Mouse (Mus musculus): ENCODE results near the gene Clk3. TPM values are rescaled to one million over a fixed set of nuclear protein-coding genes. Genes with fewer than 3 reads are reported as not detected.

The Clk3 gene
- polyA plus RNA-seq, 1 experiment from 2014 or later, result 67.5 TPM

DNA sequence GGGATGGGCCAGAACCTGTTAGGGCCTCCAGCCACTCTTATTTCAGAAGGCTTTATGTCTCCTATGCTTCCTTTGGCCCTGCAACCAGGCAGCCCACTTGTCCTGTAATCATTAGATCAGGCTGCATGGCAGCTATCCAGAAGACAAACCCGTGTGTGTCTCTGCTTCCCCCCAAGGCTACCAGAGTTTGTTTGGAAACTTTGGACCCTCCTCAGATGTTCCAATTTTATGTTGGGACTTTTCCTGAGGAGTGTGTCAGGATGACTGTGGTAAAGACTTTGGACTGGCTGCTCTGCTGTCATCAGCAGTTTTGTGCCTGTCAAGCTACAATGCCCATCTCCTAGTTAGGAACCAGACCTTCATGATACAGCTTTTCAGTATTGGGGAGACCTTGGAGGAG is 16.8 kb downstream of the Clk3 start:
- no peaks in the 10 kb centered on the region for H3K4me1 ChIP-seq (ENCODE audit: control insufficient read depth, insufficient read depth, low read length)
- H3K27ac ChIP-seq (ENCODE audit: low read length), result no peak overlapping the region
- H3K9me3 ChIP-seq (replicated peaks; ENCODE audit: control insufficient read depth, low read length), result no peaks in the 10 kb centered on the region
- H3K4me2 ChIP-seq (ENCODE audit: low read depth, low read length), result no peak overlapping the region
- H3K4me3 ChIP-seq (ENCODE audit: low read length), result no peak overlapping the region
- ATAC-seq (replicated peaks; ENCODE audit: extremely low read depth, insufficient read depth, low FRiP score), result no peak
- peaks cover 51% of the 10 kb centered on the region for H3K36me3 ChIP-seq (ENCODE audit: control insufficient read depth, insufficient read depth)
- WGBS, result 36% methylated on average over 1 of the region's 1 CpGs
- H3K9ac ChIP-seq (ENCODE audit: low read length), result no peak overlapping the region
- H3K27me3 ChIP-seq (ENCODE audit: control insufficient read depth, insufficient read depth, low read length), result no peaks in the 10 kb centered on the region

DNA sequence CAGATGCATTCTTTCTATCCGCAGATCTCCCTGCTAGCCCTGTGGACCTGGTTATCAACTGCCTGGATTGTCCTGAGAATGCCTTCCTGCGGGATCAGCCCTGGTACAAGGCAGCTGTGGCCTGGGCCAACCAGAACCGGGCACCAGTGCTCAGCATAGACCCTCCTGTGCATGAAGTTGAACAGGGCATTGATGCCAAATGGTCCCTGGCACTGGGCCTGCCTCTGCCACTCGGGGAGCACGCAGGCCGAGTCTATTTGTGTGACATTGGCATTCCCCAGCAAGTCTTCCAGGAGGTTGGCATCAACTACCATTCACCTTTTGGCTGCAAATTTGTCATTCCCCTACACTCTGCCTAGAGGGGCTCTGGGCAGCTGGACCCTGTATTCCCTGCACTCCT is 17.5 kb downstream of the Clk3 start:
- Histone ChIP-seq H3K27ac (ENCODE audit: low read length) (no peak overlapping the region), H3K4me1 (ENCODE audit: control insufficient read depth, insufficient read depth, low read length) (no peaks in the 10 kb centered on the region), H3K9me3 (replicated peaks; ENCODE audit: control insufficient read depth, low read length) (no peaks in the 10 kb centered on the region), H3K27me3 (ENCODE audit: control insufficient read depth, insufficient read depth, low read length) (no peaks in the 10 kb centered on the region), H3K9ac (ENCODE audit: low read length) (no peak overlapping the region), H3K4me2 (ENCODE audit: low read depth, low read length) (no peak overlapping the region), H3K36me3 (ENCODE audit: control insufficient read depth, insufficient read depth) (peaks cover 44% of the 10 kb centered on the region), H3K4me3 (ENCODE audit: low read length) (no peak overlapping the region)
- WGBS, result 70% methylated on average over 6 of the region's 6 CpGs
- ATAC-seq (replicated peaks; ENCODE audit: extremely low read depth, insufficient read depth, low FRiP score), result no peak

DNA sequence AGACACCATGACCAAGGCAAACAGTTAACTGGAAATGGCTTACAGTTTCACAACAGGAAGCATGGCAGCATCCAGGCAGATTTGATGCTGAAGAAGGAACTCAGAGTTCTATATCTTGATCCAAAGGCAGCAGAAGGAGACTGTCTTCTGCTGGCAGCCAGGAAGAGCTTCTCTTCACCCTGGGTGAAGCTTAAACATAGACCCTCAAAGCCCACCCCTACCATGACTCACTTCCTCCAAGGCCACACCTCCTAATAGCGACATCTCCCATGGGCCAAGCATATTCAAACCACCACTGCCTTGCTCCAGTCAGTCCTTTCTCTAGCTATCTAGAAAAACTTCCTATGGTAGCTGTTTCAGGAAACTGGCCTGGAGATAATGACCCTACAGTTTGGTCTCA is 18.6 kb downstream of the Clk3 start:
- H3K4me3 ChIP-seq (ENCODE audit: low read length), result no peak overlapping the region
- H3K27me3 ChIP-seq (ENCODE audit: control insufficient read depth, insufficient read depth, low read length), result no peaks in the 10 kb centered on the region
- no peaks in the 10 kb centered on the region for H3K9me3 ChIP-seq (replicated peaks; ENCODE audit: control insufficient read depth, low read length)
- 63% methylated on average over 1 of the region's 1 CpGs for WGBS
- H3K9ac ChIP-seq (ENCODE audit: low read length), result no peak overlapping the region
- ATAC-seq (replicated peaks; ENCODE audit: extremely low read depth, insufficient read depth, low FRiP score), result no peak
- H3K4me2 ChIP-seq (ENCODE audit: low read depth, low read length), result no peak overlapping the region
- peaks cover 41% of the 10 kb centered on the region for H3K36me3 ChIP-seq (ENCODE audit: control insufficient read depth, insufficient read depth)
- H3K27ac ChIP-seq (ENCODE audit: low read length), result no peak overlapping the region
- no peaks in the 10 kb centered on the region for H3K4me1 ChIP-seq (ENCODE audit: control insufficient read depth, insufficient read depth, low read length)

DNA sequence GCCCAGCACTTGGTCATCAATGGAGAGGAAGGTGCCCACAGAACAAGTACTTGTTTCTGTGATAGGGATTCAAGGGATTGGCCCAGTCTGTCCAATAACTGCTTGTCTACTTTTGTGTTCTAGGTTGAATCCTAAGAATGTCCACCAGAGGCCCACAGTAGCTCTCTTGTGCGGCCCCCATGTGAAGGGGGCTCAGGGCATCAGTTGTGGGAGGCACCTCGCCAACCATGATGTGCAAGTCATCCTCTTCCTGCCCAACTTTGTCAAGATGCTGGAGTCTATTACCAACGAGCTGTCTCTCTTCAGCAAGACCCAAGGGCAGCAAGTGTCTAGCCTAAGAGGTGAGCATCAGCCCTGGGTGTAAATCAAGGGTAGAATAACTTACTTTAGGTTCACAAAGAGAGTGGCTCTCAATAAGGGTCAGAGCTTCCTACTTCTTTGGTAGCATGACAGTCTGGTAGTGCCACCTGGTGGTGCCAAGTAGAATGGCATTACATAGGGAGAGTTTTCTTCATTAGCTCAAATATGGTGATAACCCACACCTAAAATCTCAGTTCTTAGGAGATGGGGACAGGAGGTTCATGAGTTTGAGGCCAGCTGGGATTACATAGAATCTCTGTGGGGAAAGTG is 21.1 kb downstream of the Clk3 start:
- H3K36me3 ChIP-seq (ENCODE audit: control insufficient read depth, insufficient read depth), result peaks cover 20% of the 10 kb centered on the region; the same call in 1 of the 2 replicates
- no peaks in the 10 kb centered on the region for H3K9me3 ChIP-seq (replicated peaks; ENCODE audit: control insufficient read depth, low read length)
- no peak overlapping the region for H3K9ac ChIP-seq (ENCODE audit: low read length)
- no peak for ATAC-seq (replicated peaks; ENCODE audit: extremely low read depth, insufficient read depth, low FRiP score)
- no peak overlapping the region for H3K27ac ChIP-seq (ENCODE audit: low read length)
- WGBS, result 62% methylated on average over 3 of the region's 3 CpGs
- no peaks in the 10 kb centered on the region for H3K27me3 ChIP-seq (ENCODE audit: control insufficient read depth, insufficient read depth, low read length)
- no peak overlapping the region for H3K4me3 ChIP-seq (ENCODE audit: low read length)
- no peaks in the 10 kb centered on the region for H3K4me1 ChIP-seq (ENCODE audit: control insufficient read depth, insufficient read depth, low read length)
- no peak overlapping the region for H3K4me2 ChIP-seq (ENCODE audit: low read depth, low read length)

DNA sequence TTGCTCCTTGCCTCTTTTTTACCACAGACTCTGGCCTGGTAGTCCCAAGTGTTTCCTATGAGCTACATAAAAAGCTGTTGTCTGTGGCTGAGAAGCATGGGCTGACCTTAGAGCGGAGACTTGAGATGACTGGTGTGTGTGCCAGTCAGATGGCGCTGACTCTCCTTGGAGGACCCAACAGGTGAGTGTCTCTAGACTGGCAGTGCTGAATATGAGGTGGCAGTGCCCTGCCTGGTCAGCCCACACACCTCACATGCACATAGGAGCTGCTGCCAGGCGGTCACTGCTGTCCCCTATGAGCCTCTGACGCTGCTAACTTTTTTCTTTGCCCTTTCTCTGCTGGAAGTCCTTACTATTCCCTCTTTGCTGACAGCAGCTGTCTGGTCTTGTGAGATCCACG is 25.8 kb downstream of the Clk3 start:
- Histone ChIP-seq H3K9ac (ENCODE audit: low read length) (no peak overlapping the region), H3K4me1 (ENCODE audit: control insufficient read depth, insufficient read depth, low read length) (peaks cover 3% of the 10 kb centered on the region; the same call in 1 of the 2 replicates), H3K4me3 (ENCODE audit: low read length) (no peak overlapping the region), H3K27ac (ENCODE audit: low read length) (no peak overlapping the region), H3K4me2 (ENCODE audit: low read depth, low read length) (no peak overlapping the region), H3K27me3 (ENCODE audit: control insufficient read depth, insufficient read depth, low read length) (no peaks in the 10 kb centered on the region), H3K9me3 (replicated peaks; ENCODE audit: control insufficient read depth, low read length) (no peaks in the 10 kb centered on the region), H3K36me3 (ENCODE audit: control insufficient read depth, insufficient read depth) (no peaks in the 10 kb centered on the region)
- WGBS, result 91% methylated on average over 5 of the region's 5 CpGs
- no peak for ATAC-seq (replicated peaks; ENCODE audit: extremely low read depth, insufficient read depth, low FRiP score)

DNA sequence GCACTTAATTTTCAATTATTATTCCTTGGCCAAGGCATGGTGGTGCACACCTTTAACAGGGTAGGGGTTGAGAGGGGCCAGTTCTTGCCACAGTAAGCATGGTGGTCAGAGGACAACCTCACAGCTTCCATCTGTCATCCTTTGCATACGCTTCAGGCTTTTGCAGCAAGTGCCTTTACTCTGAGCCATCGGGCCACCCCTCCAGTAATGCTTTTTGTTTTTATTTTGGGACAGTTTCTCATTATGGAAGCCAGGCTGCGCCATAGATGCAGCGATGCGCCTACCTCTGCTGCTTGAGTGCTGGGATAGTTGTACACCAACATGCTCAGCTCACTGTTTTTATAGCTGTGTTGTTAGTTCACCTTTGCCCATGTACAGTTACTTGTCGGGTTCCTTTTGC is 32.1 kb downstream of the Clk3 start:
- Histone ChIP-seq H3K4me1 (ENCODE audit: control insufficient read depth, insufficient read depth, low read length) (peaks cover 3% of the 10 kb centered on the region), H3K27me3 (ENCODE audit: control insufficient read depth, insufficient read depth, low read length) (no peaks in the 10 kb centered on the region), H3K4me2 (ENCODE audit: low read depth, low read length) (no peak overlapping the region), H3K9me3 (replicated peaks; ENCODE audit: control insufficient read depth, low read length) (no peaks in the 10 kb centered on the region), H3K4me3 (ENCODE audit: low read length) (no peak overlapping the region), H3K9ac (ENCODE audit: low read length) (no peak overlapping the region), H3K27ac (ENCODE audit: low read length) (no peak overlapping the region), H3K36me3 (ENCODE audit: control insufficient read depth, insufficient read depth) (peaks cover 14% of the 10 kb centered on the region; the same call in 1 of the 2 replicates)
- WGBS, result 96% methylated on average over 6 of the region's 6 CpGs
- no peak for ATAC-seq (replicated peaks; ENCODE audit: extremely low read depth, insufficient read depth, low FRiP score)

DNA sequence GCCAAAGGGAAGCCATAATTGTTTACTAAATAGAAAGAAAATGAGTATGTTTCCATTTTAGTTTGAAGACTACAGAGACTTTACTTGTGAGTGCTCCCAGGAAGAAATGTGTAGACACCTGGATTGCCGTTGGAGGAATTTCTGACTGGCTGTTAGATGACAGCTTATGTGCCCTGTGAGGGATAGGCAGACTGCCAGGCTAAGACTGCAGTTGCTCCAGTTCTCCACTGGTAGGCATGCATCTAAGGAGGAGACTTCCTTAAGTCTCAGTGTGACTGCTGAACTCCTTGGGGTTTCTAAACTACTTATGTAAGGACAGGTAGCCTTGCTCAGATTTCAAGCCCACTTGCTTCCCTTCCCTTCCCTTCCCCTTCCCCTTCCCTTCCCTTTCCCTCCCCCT is 37.3 kb downstream of the Clk3 start:
- Histone ChIP-seq H3K4me1 (ENCODE audit: control insufficient read depth, insufficient read depth, low read length) (peaks cover 6% of the 10 kb centered on the region), H3K4me2 (ENCODE audit: low read depth, low read length) (no peak overlapping the region), H3K36me3 (ENCODE audit: control insufficient read depth, insufficient read depth) (peaks cover 22% of the 10 kb centered on the region), H3K27ac (ENCODE audit: low read length) (no peak overlapping the region), H3K4me3 (ENCODE audit: low read length) (no peak overlapping the region), H3K27me3 (ENCODE audit: control insufficient read depth, insufficient read depth, low read length) (no peaks in the 10 kb centered on the region), H3K9ac (ENCODE audit: low read length) (no peak overlapping the region), H3K9me3 (replicated peaks; ENCODE audit: control insufficient read depth, low read length) (no peaks in the 10 kb centered on the region)
- no peak for ATAC-seq (replicated peaks; ENCODE audit: extremely low read depth, insufficient read depth, low FRiP score)
- 67% methylated on average over 1 of the region's 1 CpGs for WGBS

DNA sequence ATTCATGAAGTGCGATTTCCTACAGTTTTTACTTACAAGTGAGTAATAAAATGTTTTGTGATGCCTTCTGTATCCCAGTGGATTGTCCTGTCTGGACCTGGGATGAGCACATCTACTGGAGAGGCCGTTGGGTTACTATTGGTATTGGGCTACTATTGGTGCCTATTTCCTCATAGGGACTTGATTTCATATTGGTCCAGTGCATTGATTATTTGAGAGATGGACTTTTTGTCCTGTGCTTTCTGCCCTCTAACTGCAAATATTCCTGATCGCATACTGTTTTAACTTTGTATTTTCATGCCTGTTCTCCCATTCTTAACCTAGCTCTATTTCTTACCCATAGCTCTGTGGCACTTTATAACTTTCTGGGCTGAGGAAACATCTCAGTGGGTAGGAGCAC is 41.0 kb downstream of the Clk3 start:
- Histone ChIP-seq H3K4me3 (ENCODE audit: low read length) (no peak overlapping the region), H3K36me3 (ENCODE audit: control insufficient read depth, insufficient read depth) (peaks cover 23% of the 10 kb centered on the region), H3K9ac (ENCODE audit: low read length) (no peak overlapping the region), H3K27me3 (ENCODE audit: control insufficient read depth, insufficient read depth, low read length) (no peaks in the 10 kb centered on the region), H3K27ac (ENCODE audit: low read length) (no peak overlapping the region), H3K4me1 (ENCODE audit: control insufficient read depth, insufficient read depth, low read length) (peaks cover 11% of the 10 kb centered on the region), H3K4me2 (ENCODE audit: low read depth, low read length) (no peak overlapping the region), H3K9me3 (replicated peaks; ENCODE audit: control insufficient read depth, low read length) (no peaks in the 10 kb centered on the region)
- WGBS, result 98% methylated on average over 3 of the region's 3 CpGs
- no peak for ATAC-seq (replicated peaks; ENCODE audit: extremely low read depth, insufficient read depth, low FRiP score)

DNA sequence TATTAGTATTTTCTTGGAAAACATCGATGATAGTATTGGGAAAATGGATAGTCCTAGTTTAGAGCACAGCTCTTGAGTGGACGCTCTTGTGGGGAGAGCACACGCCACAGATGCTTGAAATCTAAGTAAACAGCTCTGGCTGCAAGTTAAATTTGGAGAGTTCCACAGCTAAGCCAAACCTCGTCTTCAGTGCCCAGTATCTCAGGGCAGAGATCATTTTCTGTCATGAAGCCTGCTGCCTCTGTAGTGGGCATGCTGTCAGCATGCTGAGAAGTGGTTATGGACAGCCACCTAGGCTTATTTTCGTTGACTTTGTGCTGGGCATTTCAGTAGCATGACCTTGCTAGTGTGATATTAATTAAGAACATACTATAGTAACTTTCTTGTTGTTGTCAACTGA is 41.9 kb downstream of the Clk3 start:
- Histone ChIP-seq H3K9ac (ENCODE audit: low read length) (no peak overlapping the region), H3K36me3 (ENCODE audit: control insufficient read depth, insufficient read depth) (peaks cover 17% of the 10 kb centered on the region), H3K27me3 (ENCODE audit: control insufficient read depth, insufficient read depth, low read length) (no peaks in the 10 kb centered on the region), H3K9me3 (replicated peaks; ENCODE audit: control insufficient read depth, low read length) (no peaks in the 10 kb centered on the region), H3K4me2 (ENCODE audit: low read depth, low read length) (no peak overlapping the region), H3K4me3 (ENCODE audit: low read length) (no peak overlapping the region), H3K27ac (ENCODE audit: low read length) (peak overlapping the region; percentile 59), H3K4me1 (ENCODE audit: control insufficient read depth, insufficient read depth, low read length) (peaks cover 11% of the 10 kb centered on the region)
- WGBS, result 69% methylated on average over 5 of the region's 5 CpGs
- ATAC-seq (replicated peaks; ENCODE audit: extremely low read depth, insufficient read depth, low FRiP score), result no peak

All from heart, embryonic 16.5 days (tissue).